Mouse (Mus musculus): ENCODE results near the gene Wdr18. TPM values are rescaled to one million over a fixed set of nuclear protein-coding genes. Genes with fewer than 3 reads are reported as not detected.

Wdr18 gene
- total and polyA plus RNA-seq, 3 experiments: 54.2 to 92.1 (median 70.8) TPM

DNA sequence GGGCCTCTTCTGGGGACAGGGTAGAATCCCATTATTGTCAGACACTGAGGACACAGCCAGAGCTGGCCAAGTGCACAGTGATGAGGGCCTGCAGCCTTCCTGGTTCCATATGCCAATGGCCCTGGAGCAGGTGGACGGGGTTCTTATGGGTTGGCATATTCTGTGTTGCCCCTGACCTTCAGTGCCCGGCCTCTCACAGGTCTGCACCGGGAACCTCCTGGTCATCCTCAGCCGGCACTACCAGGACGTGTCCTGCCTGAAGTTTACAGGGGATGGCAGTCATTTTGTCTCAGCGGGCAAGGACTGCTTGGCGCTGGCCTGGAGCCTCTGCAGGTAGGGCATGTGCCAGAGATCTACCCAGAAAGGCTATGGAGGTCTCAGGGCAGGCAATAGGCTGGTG, 4.8 kb downstream of the Wdr18 start:
- in situ Hi-C loops (cut with MboI; ENCODE audit: low pct_ligation_motif_present, low pct_unique_long_range_greater_than_20kb, low sequenced_read_pairs) (loop anchor here (5.0 kb wide), 1 partner anchor 37 kb away; the partner anchor contains the start of gene Arid3a), dilution Hi-C loops (cut with MboI; ENCODE audit: extremely low pct_ligation_motif_present, extremely low pct_unique_long_range_greater_than_20kb, low sequenced_read_pairs) (no loop called here)
- H3K4me3 ChIP-seq (replicated peaks in 1 of 3; ENCODE audit: low read depth in 2 of 3, low read length in 2 of 3, poor library complexity in 1 of 3): no peak overlapping the region
- no peaks in the 10 kb centered on the region for H3K27me3 ChIP-seq (replicated peaks)
- no peak overlapping the region for H3K27ac ChIP-seq (ENCODE audit: insufficient read depth, low read depth)
- H3K36me3 ChIP-seq (replicated peaks in 1 of 2; ENCODE audit: control insufficient read depth in 1 of 2, insufficient read depth in 1 of 2, low read length in 1 of 2): peaks cover 70 to 86% of the 10 kb centered on the region in 2 experiments
- no peak for DNase-seq (ENCODE audit: extremely low read depth)
- peaks cover 22% of the 10 kb centered on the region for H3K79me2 ChIP-seq (replicated peaks; ENCODE audit: control insufficient read depth, extremely low read depth, insufficient read depth, poor library complexity, severe bottlenecking)
- no peaks in the 10 kb centered on the region for H3K9me3 ChIP-seq (replicated peaks; ENCODE audit: low read length)
- peaks cover 6 to 17% of the 10 kb centered on the region in 2 experiments; a peak in 3 of 4 replicates for H3K4me1 ChIP-seq (ENCODE audit: control insufficient read depth in 1 of 2, insufficient read depth in 2 of 2)
- H3K9ac ChIP-seq (ENCODE audit: insufficient read depth, low read depth): no peak overlapping the region
- TF ChIP-seq UBTF (IDR thresholded peaks at IDR 0.05; ENCODE audit: low read depth, low read length): no peak
- TF ChIP-seq USF1 (IDR thresholded peaks at IDR 0.05; ENCODE audit: low read depth, low read length): no peak
- no peak for TF ChIP-seq E2F4 (IDR thresholded peaks at IDR 0.05; ENCODE audit: insufficient replicate concordance, low read depth, low read length)
- TF ChIP-seq MYC (IDR thresholded peaks at IDR 0.05; ENCODE audit: low read depth, low read length): no peak
- TF ChIP-seq ZNF384 (IDR thresholded peaks at IDR 0.05; ENCODE audit: low read depth, low read length): no peak
- TF ChIP-seq USF2 (conservative IDR thresholded peaks at IDR 0.05; ENCODE audit: low read depth, low read length): no peak
- TF ChIP-seq ZKSCAN1 (IDR thresholded peaks at IDR 0.05; ENCODE audit: borderline replicate concordance, low read depth, low read length): no peak
- no peak for TF ChIP-seq RCOR1 (conservative IDR thresholded peaks at IDR 0.05; ENCODE audit: low read depth, low read length)
- no peak for TF ChIP-seq NRF1 (IDR thresholded peaks at IDR 0.05; ENCODE audit: low read depth, low read length)
- no peak for TF ChIP-seq IRF4 (IDR thresholded peaks at IDR 0.05; ENCODE audit: low read depth, low read length)
- TF ChIP-seq RAD21 (IDR thresholded peaks at IDR 0.05; ENCODE audit: low read depth, low read length): no peak
- no peak for TF ChIP-seq MEF2A (IDR thresholded peaks at IDR 0.05; ENCODE audit: borderline replicate concordance, low read depth, low read length)
- TF ChIP-seq EP300 (IDR thresholded peaks at IDR 0.05; ENCODE audit: low read length): no peak
- TF ChIP-seq KAT2A (IDR thresholded peaks at IDR 0.05; ENCODE audit: insufficient replicate concordance, low read length): no peak
- TF ChIP-seq TCF12 (IDR thresholded peaks at IDR 0.05; ENCODE audit: low read depth, low read length): no peak
- TF ChIP-seq JUND (conservative IDR thresholded peaks at IDR 0.05; ENCODE audit: low read depth, low read length): no peak
- no peak for TF ChIP-seq HCFC1 (IDR thresholded peaks at IDR 0.05; ENCODE audit: low read depth, low read length)
- no peak for TF ChIP-seq MAX (IDR thresholded peaks at IDR 0.05; ENCODE audit: low read length)
- no peak overlapping the region for H3K4me2 ChIP-seq (ENCODE audit: insufficient read depth, low read depth, poor library complexity, severe bottlenecking)

DNA sequence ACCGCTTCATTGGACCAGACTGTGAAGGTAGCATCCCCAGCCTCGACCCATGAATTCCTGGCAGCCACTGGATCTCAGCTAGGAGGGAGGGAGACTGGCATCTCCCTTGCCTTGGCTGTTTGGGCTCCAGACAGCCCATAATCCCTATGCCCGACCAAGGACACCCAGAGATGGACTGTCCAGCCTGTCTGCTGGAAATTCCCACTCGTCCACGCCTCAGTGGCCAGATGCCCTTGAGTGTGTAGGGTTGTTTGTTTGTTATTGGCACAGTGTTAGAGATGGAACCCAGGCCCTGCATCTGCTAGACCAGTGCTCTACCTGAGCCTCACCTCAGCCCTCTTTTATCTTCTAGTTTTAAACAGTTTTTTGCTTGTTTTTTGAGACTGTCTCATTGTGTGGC, 5.4 kb downstream of the Wdr18 start:
- H3K36me3 ChIP-seq (replicated peaks in 1 of 2; ENCODE audit: control insufficient read depth in 1 of 2, insufficient read depth in 1 of 2, low read length in 1 of 2): peaks cover 70 to 88% of the 10 kb centered on the region in 2 experiments

More for the DNA sequence above, 5.4 kb downstream of the Wdr18 start:
- Histone ChIP-seq H3K4me1 (ENCODE audit: control insufficient read depth in 1 of 2, insufficient read depth in 2 of 2) (peaks cover 6 to 17% of the 10 kb centered on the region in 2 experiments; a peak in 3 of 4 replicates), H3K79me2 (replicated peaks; ENCODE audit: control insufficient read depth, extremely low read depth, insufficient read depth, poor library complexity, severe bottlenecking) (peaks cover 19% of the 10 kb centered on the region), H3K9me3 (replicated peaks; ENCODE audit: low read length) (no peaks in the 10 kb centered on the region), H3K9ac (ENCODE audit: insufficient read depth, low read depth) (no peak overlapping the region), H3K27me3 (replicated peaks) (no peaks in the 10 kb centered on the region), H3K27ac (ENCODE audit: insufficient read depth, low read depth) (no peak overlapping the region), H3K4me3 (replicated peaks in 1 of 3; ENCODE audit: low read depth in 2 of 3, low read length in 2 of 3, poor library complexity in 1 of 3) (no peak overlapping the region), H3K4me2 (ENCODE audit: insufficient read depth, low read depth, poor library complexity, severe bottlenecking) (no peak overlapping the region)
- no peak for TF ChIP-seq MAX (IDR thresholded peaks at IDR 0.05; ENCODE audit: low read length)
- no peak for TF ChIP-seq HCFC1 (IDR thresholded peaks at IDR 0.05; ENCODE audit: low read depth, low read length)
- TF ChIP-seq ZKSCAN1 (IDR thresholded peaks at IDR 0.05; ENCODE audit: borderline replicate concordance, low read depth, low read length): no peak
- no peak for TF ChIP-seq SMC3 (IDR thresholded peaks at IDR 0.05; ENCODE audit: low read depth, low read length)
- TF ChIP-seq IRF4 (IDR thresholded peaks at IDR 0.05; ENCODE audit: low read depth, low read length): no peak
- TF ChIP-seq USF2 (conservative IDR thresholded peaks at IDR 0.05; ENCODE audit: low read depth, low read length): no peak
- no peak for TF ChIP-seq POLR2A (IDR thresholded peaks at IDR 0.05; ENCODE audit: low read depth, low read length)
- no peak for TF ChIP-seq CTCF (conservative IDR thresholded peaks at IDR 0.05 in 1 of 2, IDR thresholded peaks at IDR 0.05 in 1 of 2; ENCODE audit: low read depth in 2 of 2, low read length in 2 of 2)
- no peak for TF ChIP-seq UBTF (IDR thresholded peaks at IDR 0.05; ENCODE audit: low read depth, low read length)
- no peak for TF ChIP-seq TCF12 (IDR thresholded peaks at IDR 0.05; ENCODE audit: low read depth, low read length)
- no peak for TF ChIP-seq RAD21 (IDR thresholded peaks at IDR 0.05; ENCODE audit: low read depth, low read length)
- TF ChIP-seq KAT2A (IDR thresholded peaks at IDR 0.05; ENCODE audit: insufficient replicate concordance, low read length): no peak
- no peak for TF ChIP-seq EP300 (IDR thresholded peaks at IDR 0.05; ENCODE audit: low read length)
- TF ChIP-seq JUND (conservative IDR thresholded peaks at IDR 0.05; ENCODE audit: low read depth, low read length): no peak
- no peak for TF ChIP-seq POLR2AphosphoS2 (IDR thresholded peaks at IDR 0.05; ENCODE audit: low read depth, low read length)
- DNase-seq (ENCODE audit: extremely low read depth): no peak
- in situ Hi-C loops (cut with MboI; ENCODE audit: low pct_ligation_motif_present, low pct_unique_long_range_greater_than_20kb, low sequenced_read_pairs): no loop called here
- dilution Hi-C loops (cut with MboI; ENCODE audit: extremely low pct_ligation_motif_present, extremely low pct_unique_long_range_greater_than_20kb, low sequenced_read_pairs): no loop called here
